Mouse (Mus musculus) E14TG2a.4 (cell line): ENCODE data around the gene Dab2ip.

Experiments
- H3K27me3 ChIP-seq: 2 replicates; pipeline ENCODE4 v1.6.1; 2014; ENCODE audit warnings: low read length, control low read depth; ENCODE audit not compliant: insufficient read depth
- H3K36me3 ChIP-seq: 2 replicates; pipeline ENCODE4 v1.6.1; 2014; ENCODE audit warnings: low read length, control low read depth; ENCODE audit not compliant: insufficient read depth
- H3K4me1 ChIP-seq: replicated peaks from 2 replicates; pipeline ENCODE4 v1.6.1; 2014; ENCODE audit warnings: low read depth, low read length, control low read depth
- H3K4me3 ChIP-seq: replicated peaks from 2 replicates; pipeline ENCODE4 v1.5.1; 2014; ENCODE audit warnings: mild to moderate bottlenecking, low read length
- H3K9me3 ChIP-seq: 2 replicates; pipeline ENCODE4 v1.6.1; 2014; ENCODE audit warnings: low read length, control low read depth
- CTCF ChIP-seq: conservative IDR thresholded peaks from 2 replicates; pipeline ENCODE4 v1.5.1; 2014; ENCODE audit warnings: low read length
- NANOG ChIP-seq: IDR thresholded peaks from 2 replicates; pipeline ENCODE4 v1.6.1; 2014; ENCODE audit warnings: borderline replicate concordance, low read length, mixed read lengths
- POU5F1 ChIP-seq: IDR thresholded peaks from 2 replicates; pipeline ENCODE4 v1.6.1; 2014; ENCODE audit warnings: low read length, borderline replicate concordance

The Dab2ip gene

GRCm38 (mm10) chr2:35546462-35546861 lies 11.6 kb upstream of the Dab2ip start:
- Histone ChIP-seq H3K27me3 (peaks cover 42% of the 10 kb centered on the region), H3K4me1 (peaks cover 6% of the 10 kb centered on the region), H3K4me3 (no peak overlapping the region), H3K9me3 (no peaks in the 10 kb centered on the region), H3K36me3 (no peaks in the 10 kb centered on the region)
- no peak for TF ChIP-seq NANOG
- TF ChIP-seq CTCF, result no peak
- TF ChIP-seq POU5F1, result no peak

- peaks cover 63% of the 10 kb centered on the region for H3K27me3 ChIP-seq
- H3K36me3 ChIP-seq, result no peaks in the 10 kb centered on the region
- peaks cover 6% of the 10 kb centered on the region for H3K4me1 ChIP-seq
- no peak overlapping the region for H3K4me3 ChIP-seq
- TF ChIP-seq POU5F1 (no peak), CTCF (no peak), NANOG (no peak)
- H3K9me3 ChIP-seq, result no peaks in the 10 kb centered on the region
Measured at GRCm38 (mm10) chr2:35549191-35549590, 8.9 kb upstream of the Dab2ip start.

- H3K4me1 ChIP-seq, result peaks cover 2% of the 10 kb centered on the region; the same call in 1 of the 2 replicates
- H3K36me3 ChIP-seq, result no peaks in the 10 kb centered on the region
- no peak overlapping the region for H3K4me3 ChIP-seq
- TF ChIP-seq POU5F1, result no peak
- no peak for TF ChIP-seq CTCF
- peaks cover 67% of the 10 kb centered on the region for H3K27me3 ChIP-seq
- H3K9me3 ChIP-seq, result no peaks in the 10 kb centered on the region
Measured at GRCm38 (mm10) chr2:35550097-35550496, 8.0 kb upstream of the Dab2ip start.

GRCm38 (mm10) chr2:35556918-35557486 lies 1.1 kb upstream of the Dab2ip start:
- H3K36me3 ChIP-seq, result no peaks in the 10 kb centered on the region
- peaks cover 81% of the 10 kb centered on the region for H3K27me3 ChIP-seq
- no peak overlapping the region for H3K4me3 ChIP-seq
- peaks cover 31% of the 10 kb centered on the region for H3K4me1 ChIP-seq
- TF ChIP-seq CTCF (no peak), NANOG (no peak), POU5F1 (no peak)
- H3K9me3 ChIP-seq, result no peaks in the 10 kb centered on the region

- Histone ChIP-seq H3K4me3 (peak overlapping the region; percentile 66), H3K9me3 (no peaks in the 10 kb centered on the region), H3K4me1 (peaks cover 31% of the 10 kb centered on the region), H3K36me3 (no peaks in the 10 kb centered on the region), H3K27me3 (peaks cover 76% of the 10 kb centered on the region)
- TF ChIP-seq CTCF, result no peak
- no peak for TF ChIP-seq NANOG
- TF ChIP-seq POU5F1, result no peak
Measured at GRCm38 (mm10) chr2:35558826-35559550, 922 bp downstream of the Dab2ip start.

GRCm38 (mm10) chr2:35559551-35559835 lies 1.4 kb downstream of the Dab2ip start:
- no peaks in the 10 kb centered on the region for H3K9me3 ChIP-seq
- peaks cover 76% of the 10 kb centered on the region for H3K27me3 ChIP-seq
- H3K4me3 ChIP-seq, result no peak overlapping the region
- TF ChIP-seq CTCF (no peak), NANOG (no peak), POU5F1 (no peak)
- H3K4me1 ChIP-seq, result peaks cover 31% of the 10 kb centered on the region
- H3K36me3 ChIP-seq, result no peaks in the 10 kb centered on the region

GRCm38 (mm10) chr2:35563722-35564121 lies 5.7 kb downstream of the Dab2ip start:
- Histone ChIP-seq H3K4me3 (no peak overlapping the region), H3K27me3 (peaks cover 68% of the 10 kb centered on the region), H3K4me1 (peaks cover 22% of the 10 kb centered on the region), H3K9me3 (peaks cover 6% of the 10 kb centered on the region; the same call in 1 of the 2 replicates), H3K36me3 (no peaks in the 10 kb centered on the region)
- no peak for TF ChIP-seq POU5F1

GRCm38 (mm10) chr2:35565051-35565836 lies 7.2 kb downstream of the Dab2ip start:
- peaks cover 56% of the 10 kb centered on the region for H3K27me3 ChIP-seq
- H3K4me1 ChIP-seq, result peaks cover 7% of the 10 kb centered on the region; the same call in 1 of the 2 replicates
- H3K4me3 ChIP-seq, result no peak overlapping the region
- peaks cover 13% of the 10 kb centered on the region for H3K9me3 ChIP-seq
- no peaks in the 10 kb centered on the region for H3K36me3 ChIP-seq
- TF ChIP-seq POU5F1, result no peak
